Mouse (Mus musculus) MEL (cell line): Measurements from ENCODE around the gene Cul7.

ENCODE experiments used
- BHLHE40 ChIP-seq: IDR thresholded peaks from 2 replicates; pipeline ENCODE4 v1.6.1; 2012; ENCODE audit warnings: low read depth, mild to moderate bottlenecking, inconsistent platforms, low read length, improper control_type of control experiment, borderline replicate concordance
- CTCF ChIP-seq, 3 experiments: IDR thresholded peaks in 2 of 3; conservative IDR thresholded peaks in 1 of 3; 2 replicates each; pipeline ENCODE4 v1.5.1; 2011 to 2012; ENCODE audit warnings: low read length in 3 of 3, low read depth in 2 of 3, mild to moderate bottlenecking in 2 of 3, improper control_type of control experiment in 1 of 3, inconsistent platforms in 1 of 3, mixed read lengths in 1 of 3, moderate library complexity in 1 of 3; ENCODE audit not compliant: control insufficient read depth in 1 of 3, insufficient read depth in 1 of 3, poor library complexity in 1 of 3, severe bottlenecking in 1 of 3
- EP300 ChIP-seq, 2 experiments: IDR thresholded peaks; 2 replicates each; pipeline ENCODE4 v1.6.1; 2011; ENCODE audit warnings: improper control_type of control experiment in 2 of 2, low read length in 2 of 2, low read depth in 1 of 2, mild to moderate bottlenecking in 1 of 2
- GABPA ChIP-seq: IDR thresholded peaks from 2 replicates; pipeline ENCODE4 v1.6.1; 2012; ENCODE audit warnings: low read depth, mild to moderate bottlenecking, inconsistent platforms, low read length, improper control_type of control experiment, moderate library complexity
- POLR2A ChIP-seq, 2 experiments: IDR thresholded peaks; 2 replicates each; pipeline ENCODE4 v1.6.1; 2011 to 2012; ENCODE audit warnings: low read length in 2 of 2, mild to moderate bottlenecking in 2 of 2, control low read depth in 1 of 2, improper control_type of control experiment in 1 of 2, low read depth in 1 of 2, moderate library complexity in 1 of 2; ENCODE audit not compliant: control insufficient read depth in 1 of 2, insufficient read depth in 1 of 2, poor library complexity in 1 of 2
- POLR2AphosphoS2 ChIP-seq: IDR thresholded peaks from 2 replicates; pipeline ENCODE4 v1.6.1; 2011; ENCODE audit warnings: low read length, improper control_type of control experiment
- POLR2AphosphoS5 ChIP-seq: IDR thresholded peaks from 2 replicates; pipeline ENCODE4 v1.6.1; 2012; ENCODE audit warnings: low read depth, borderline replicate concordance, mild to moderate bottlenecking, inconsistent platforms, low read length, moderate library complexity, mixed read lengths
- RCOR1 ChIP-seq: IDR thresholded peaks from 2 replicates; pipeline ENCODE4 v1.6.1; 2012; ENCODE audit warnings: low read depth, mild to moderate bottlenecking, inconsistent platforms, low read length, improper control_type of control experiment
- TBP ChIP-seq: IDR thresholded peaks from 2 replicates; pipeline ENCODE4 v1.8.0; 2011; ENCODE audit warnings: low read depth, low read length, improper control_type of control experiment
- TCF12 ChIP-seq: IDR thresholded peaks from 2 replicates; pipeline ENCODE4 v1.6.1; 2014; ENCODE audit warnings: low read depth, mild to moderate bottlenecking, inconsistent platforms, low read length, improper control_type of control experiment, moderate library complexity
- USF1 ChIP-seq: IDR thresholded peaks from 2 replicates; pipeline ENCODE4 v1.6.1; 2014; ENCODE audit warnings: low read depth, mild to moderate bottlenecking, inconsistent platforms, low read length, improper control_type of control experiment, moderate library complexity
- USF2 ChIP-seq, 2 experiments: IDR thresholded peaks; 2 replicates each; pipeline ENCODE4 v1.6.1; 2011 to 2012; ENCODE audit warnings: improper control_type of control experiment in 2 of 2, low read length in 2 of 2, borderline replicate concordance in 1 of 2, inconsistent platforms in 1 of 2, low read depth in 1 of 2, mild to moderate bottlenecking in 1 of 2; ENCODE audit not compliant: insufficient read depth in 1 of 2
- ZC3H11A ChIP-seq: IDR thresholded peaks from 2 replicates; pipeline ENCODE4 v1.6.1; 2012; ENCODE audit warnings: low read depth, mild to moderate bottlenecking, inconsistent platforms, low read length, improper control_type of control experiment
- ZMIZ1 ChIP-seq: IDR thresholded peaks from 2 replicates; pipeline ENCODE4 v1.6.1; 2012; ENCODE audit warnings: low read depth, mild to moderate bottlenecking, inconsistent platforms, low read length, improper control_type of control experiment, moderate library complexity

- no peak for TF ChIP-seq TCF12
- TF ChIP-seq EP300 (IDR thresholded peaks at IDR 0.05; ENCODE audit: low read depth in 1 of 2, low read length in 2 of 2): no peak
- TF ChIP-seq ZMIZ1: no peak
- no peak for TF ChIP-seq POLR2AphosphoS5
- TF ChIP-seq USF1: no peak
- TF ChIP-seq USF2 (IDR thresholded peaks at IDR 0.05; ENCODE audit: borderline replicate concordance in 1 of 2, insufficient read depth in 1 of 2, low read depth in 1 of 2, low read length in 2 of 2): no peak
- TF ChIP-seq TBP: no peak
- TF ChIP-seq CTCF (IDR thresholded peaks at IDR 0.05 in 2 of 3, conservative IDR thresholded peaks at IDR 0.05 in 1 of 3; ENCODE audit: control insufficient read depth in 1 of 3, insufficient read depth in 1 of 3, low read depth in 2 of 3, low read length in 3 of 3, poor library complexity in 1 of 3, severe bottlenecking in 1 of 3): no peak
- TF ChIP-seq BHLHE40: no peak
- no peak for TF ChIP-seq RCOR1
- no peak for TF ChIP-seq GABPA
- TF ChIP-seq ZC3H11A: no peak
- no peak for TF ChIP-seq POLR2A (IDR thresholded peaks at IDR 0.05; ENCODE audit: control insufficient read depth in 1 of 2, insufficient read depth in 1 of 2, low read depth in 1 of 2, low read length in 2 of 2, poor library complexity in 1 of 2)
- TF ChIP-seq POLR2AphosphoS2: no peak
Measured at GRCm38 (mm10) chr17:46699245-46699644, 49.1 kb downstream of the Cul7 start.
